Mouse (Mus musculus): ENCODE measurements at regions not wholly inside any gene's neighbourhood (a gene's known extent, or its start where the extent isn't known, plus 50 kb on each side); places are given as distances from the start of the nearest gene placed in this dataset.

DNA sequence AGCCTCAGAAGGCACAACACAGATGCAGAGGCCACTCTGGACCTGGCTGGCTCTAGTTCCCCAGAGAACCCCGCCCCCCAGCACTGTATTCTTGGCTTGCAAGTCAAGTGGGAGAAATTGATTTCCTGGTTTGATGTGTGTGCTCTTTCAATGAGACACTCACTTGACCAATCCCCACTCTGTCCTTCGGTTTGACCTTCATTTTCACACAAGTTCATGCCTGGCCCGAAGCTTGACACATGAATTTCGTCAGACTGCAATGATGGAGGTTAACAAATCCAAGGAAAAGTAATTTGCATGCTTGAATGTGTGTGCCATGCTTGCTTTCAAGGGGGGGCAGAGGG, 333.4 kb upstream of the Mki67 start:
- no peak for DNase-seq (ENCODE audit: low spot score)

DNA sequence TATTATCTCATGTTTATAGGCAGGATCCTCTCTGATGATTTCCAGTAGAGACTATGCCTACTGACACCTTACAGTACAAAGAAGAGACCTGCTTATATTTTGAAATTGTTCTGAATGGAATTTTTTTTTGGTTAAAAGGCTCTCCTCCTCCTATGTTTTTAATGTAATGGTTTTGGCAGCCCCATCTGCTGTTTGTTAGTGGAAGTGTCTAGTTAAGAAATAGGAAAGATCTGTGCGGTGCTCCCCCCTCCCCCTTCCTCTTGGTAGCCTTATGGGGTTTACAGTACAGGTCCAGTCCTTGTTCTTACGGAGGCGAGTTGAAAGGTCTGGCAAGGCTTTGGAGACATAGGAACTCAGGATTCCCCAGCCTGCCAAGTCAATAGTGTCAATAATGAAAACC, 334.0 kb upstream of the Mki67 start:
- DNase-seq (ENCODE audit: low spot score): no peak

GRCm38 (mm10) chr7:136056876-136057484, 340.8 kb upstream of the Mki67 start:
- DNase-seq (ENCODE audit: low spot score): no peak

GRCm38 (mm10) chr7:136058319-136058718, 342.2 kb upstream of the Mki67 start:
- no peak for DNase-seq (ENCODE audit: low spot score)

GRCm38 (mm10) chr7:136058751-136059681, 342.9 kb upstream of the Mki67 start:
- DNase-seq (ENCODE audit: low spot score): no peak

DNA sequence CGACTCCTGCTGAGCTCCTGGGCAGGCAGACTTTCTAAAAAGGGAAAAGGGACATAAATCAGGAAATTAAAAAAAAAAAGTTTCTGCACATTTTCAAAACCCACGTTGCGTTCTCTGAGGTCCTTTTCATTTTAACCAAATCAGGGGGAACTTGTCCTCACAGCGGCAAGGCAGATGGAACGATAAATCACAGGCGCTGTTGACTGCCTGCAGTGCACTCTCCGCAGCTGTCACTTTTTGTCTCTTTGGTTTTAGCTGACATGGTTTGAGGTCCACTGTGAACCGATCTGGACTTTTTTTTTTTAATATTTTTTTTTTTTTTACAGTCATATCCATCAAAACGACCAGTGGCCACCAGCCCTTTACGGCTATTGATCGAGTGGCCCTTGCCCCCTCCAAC, 343.7 kb upstream of the Mki67 start:
- no peak for DNase-seq (ENCODE audit: low spot score)

- DNase-seq (ENCODE audit: low spot score): peak; percentile 7
Measured at GRCm38 (mm10) chr7:136060339-136061073, 344.3 kb upstream of the Mki67 start.

DNA sequence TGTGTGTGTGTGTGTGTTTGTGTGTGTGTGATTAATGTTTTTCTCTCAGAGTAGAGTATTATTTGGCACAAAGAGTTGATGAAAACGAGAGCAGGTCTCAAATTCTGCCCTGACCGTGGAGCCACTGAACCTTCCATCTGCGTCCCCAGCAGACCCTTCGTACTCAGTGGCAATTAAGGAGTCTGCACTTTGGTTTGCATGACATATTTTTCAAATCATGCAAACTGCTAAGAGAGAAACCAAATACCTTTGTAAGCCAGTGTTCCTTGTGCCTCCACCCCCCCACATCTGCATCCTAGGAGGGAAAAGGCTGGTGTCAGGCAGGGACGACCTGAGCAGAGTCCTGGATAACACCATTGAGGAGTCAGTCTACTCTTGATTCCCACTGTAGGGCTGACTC, 346.5 kb upstream of the Mki67 start:
- DNase-seq (ENCODE audit: low spot score): no peak

DNA sequence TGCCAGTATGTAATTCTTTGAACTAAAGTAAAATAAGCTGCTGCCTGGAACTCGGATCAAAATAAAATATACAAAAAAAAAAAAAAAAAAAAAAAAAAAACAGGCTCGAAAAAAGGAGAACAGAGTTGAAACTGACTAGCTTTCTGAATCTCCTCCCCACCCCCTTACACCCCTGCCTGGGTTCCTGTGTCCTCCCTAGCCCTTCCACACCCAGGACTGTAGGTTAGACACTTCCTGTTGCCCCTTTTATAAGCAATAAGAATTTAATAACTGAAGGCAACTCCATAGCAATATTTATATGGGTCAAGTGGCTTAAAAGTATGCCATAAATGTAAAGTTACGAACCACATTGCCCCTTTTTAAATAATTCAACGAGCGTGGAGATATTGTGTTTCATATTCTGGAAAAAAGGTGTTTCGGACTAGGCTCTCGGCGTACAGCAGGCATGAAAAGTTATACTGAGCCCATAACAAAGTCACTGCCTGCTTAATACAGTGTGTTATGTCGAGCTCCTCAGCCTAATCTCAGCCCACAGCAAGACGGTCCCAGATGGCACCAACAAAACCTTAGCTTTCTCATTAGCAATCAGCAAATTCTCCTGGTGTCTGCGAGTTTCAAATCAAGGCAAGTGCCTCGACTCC, 349.0 kb upstream of the Mki67 start:
- DNase-seq (ENCODE audit: low spot score): no peak

GRCm38 (mm10) chr7:136065679-136066055, 349.5 kb upstream of the Mki67 start:
- no peak for DNase-seq (ENCODE audit: low spot score)

DNA sequence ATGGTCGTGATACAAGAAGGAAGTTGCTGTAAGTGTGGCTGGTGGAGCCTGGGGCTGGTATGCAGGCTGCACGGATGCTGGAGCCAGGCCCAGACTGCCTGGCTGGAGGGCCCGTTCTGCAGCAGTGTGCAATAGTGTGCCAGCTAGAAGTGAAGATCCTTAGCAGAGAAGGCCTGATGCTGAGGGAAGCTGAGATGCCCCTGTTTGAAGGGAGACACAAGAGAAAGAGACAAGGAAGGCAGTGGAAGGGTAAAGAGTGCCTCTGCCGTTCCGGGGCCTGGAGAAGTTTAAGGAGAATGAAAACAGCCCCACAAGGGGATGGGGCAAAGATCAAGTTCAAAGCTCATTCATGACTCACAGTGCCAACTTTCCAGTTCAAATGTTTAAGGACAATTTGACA, 354.7 kb upstream of the Mki67 start:
- no peak for DNase-seq (ENCODE audit: low spot score)

GRCm38 (mm10) chr7:136071331-136071730, 355.2 kb upstream of the Mki67 start:
- DNase-seq (ENCODE audit: low spot score): no peak

DNA sequence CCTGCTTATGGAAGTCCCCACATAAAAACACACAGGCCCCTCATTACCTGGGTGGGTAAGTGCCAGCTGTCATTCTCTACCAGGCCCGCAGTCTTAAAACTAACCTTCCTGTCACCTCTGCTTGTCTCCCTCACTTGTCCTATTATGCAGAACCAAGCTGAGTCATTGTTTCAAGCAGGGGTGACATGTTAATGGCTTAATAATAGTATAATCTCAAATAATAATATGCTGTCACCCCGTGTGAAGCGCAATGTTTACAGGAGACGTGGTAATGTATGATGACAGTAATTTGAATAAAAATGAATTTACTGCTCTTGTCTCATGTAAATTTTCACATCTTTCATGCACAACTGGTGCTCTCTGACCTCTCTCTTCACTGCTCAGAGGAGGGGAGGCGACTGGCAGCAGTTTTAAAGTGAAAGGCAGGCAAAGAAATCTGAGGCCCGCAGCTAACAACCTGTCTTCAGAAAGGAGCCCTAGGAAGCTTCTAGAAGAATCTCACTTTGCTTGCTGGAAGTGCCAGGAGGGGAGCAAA, 357.2 kb upstream of the Mki67 start:
- no peak for DNase-seq (ENCODE audit: low spot score)

- no peak for DNase-seq (ENCODE audit: low spot score)
Measured at GRCm38 (mm10) chr7:136074043-136074442, 357.9 kb upstream of the Mki67 start.

GRCm38 (mm10) chr7:136081534-136082252, 365.5 kb upstream of the Mki67 start:
- DNase-seq (ENCODE audit: low spot score): no peak

- no peak for DNase-seq (ENCODE audit: low spot score)
Measured at GRCm38 (mm10) chr7:136082253-136082867, 366.2 kb upstream of the Mki67 start.

GRCm38 (mm10) chr7:136083005-136083404, 366.8 kb upstream of the Mki67 start:
- no peak for DNase-seq (ENCODE audit: low spot score)

- DNase-seq (ENCODE audit: low spot score): no peak
Measured at GRCm38 (mm10) chr7:136083571-136084342, 367.6 kb upstream of the Mki67 start.

GRCm38 (mm10) chr7:136088785-136089184, 372.6 kb upstream of the Mki67 start:
- no peak for DNase-seq (ENCODE audit: low spot score)

DNA sequence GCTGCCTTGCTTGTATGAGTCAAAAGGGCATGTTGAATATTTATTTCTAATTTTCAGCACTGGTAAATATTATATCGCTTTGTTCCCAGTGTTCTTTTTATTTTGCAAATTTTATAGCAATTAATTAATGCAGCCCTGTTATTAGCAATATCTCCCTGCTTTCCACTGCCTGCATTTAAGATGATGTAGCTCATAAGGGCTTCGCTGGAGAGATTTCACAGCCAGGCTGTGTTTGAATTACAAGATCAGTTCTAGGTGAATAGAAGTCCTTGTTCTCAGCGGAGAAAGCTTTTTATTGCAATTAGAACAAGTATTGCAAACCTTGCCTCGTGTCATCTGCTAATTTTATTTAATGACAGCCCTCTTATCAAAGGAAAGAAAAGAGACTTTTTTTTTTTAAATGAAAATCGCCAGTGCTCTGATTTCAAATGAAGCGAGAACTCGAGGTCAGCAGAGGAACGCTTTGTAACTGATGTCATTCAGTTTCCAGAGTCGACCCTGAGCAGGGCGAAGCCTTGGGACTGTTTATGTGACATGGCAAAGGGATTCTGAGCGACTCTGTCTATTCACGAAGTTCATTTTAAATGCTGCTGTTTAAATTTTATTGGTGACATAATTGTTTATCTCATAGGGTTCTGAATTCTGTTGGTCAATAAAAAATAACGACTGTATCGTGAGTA, 378.7 kb upstream of the Mki67 start:
- DNase-seq (ENCODE audit: low spot score): no peak
